Mouse (Mus musculus) embryonic facial prominence, embryonic 14.5 days (tissue): Measurements from ENCODE around the gene Crygb. TPM values are rescaled to one million over a fixed set of nuclear protein-coding genes. Genes with fewer than 3 reads are reported as not detected.
A peak's percentile ranks its signal among the peaks of the same experiment; 100 is the strongest.
"Not testable (repeated sequence)": the region's sequence is repeated elsewhere in the genome, so short reads cannot be mapped to it uniquely, and the experiment has no call there.

Experiments
- ATAC-seq: fragments of 200-750 bp; cut with Nextera tagmentation; 2 replicates; pipeline ENCODE4 v1.8.0; 2017; ENCODE audit warnings: low read depth, moderate number of reproducible peaks, moderate TSS enrichment
- DNase-seq: peaks from one replicate; pipeline ENCODE4 v3.0.0-alpha.2; 2015; ENCODE audit warnings: low spot score
- H3K27ac ChIP-seq: fragments of 300-500 bp; sonication (generic); replicated peaks from 2 replicates; pipeline ENCODE4 v1.5.1; 2014; ENCODE audit warnings: low read depth, mild to moderate bottlenecking, low read length, moderate library complexity
- H3K27me3 ChIP-seq: fragments of 300-500 bp; sonication (generic); replicated peaks from 2 replicates; pipeline ENCODE4 v1.6.1; 2014; ENCODE audit warnings: low read length; ENCODE audit not compliant: control insufficient read depth, insufficient read depth
- H3K36me3 ChIP-seq: fragments of 300-500 bp; sonication (generic); 2 replicates; pipeline ENCODE4 v1.6.1; 2014; ENCODE audit warnings: low read length, mixed read lengths; ENCODE audit not compliant: control insufficient read depth, insufficient read depth
- H3K4me1 ChIP-seq: fragments of 300-500 bp; sonication (generic); 2 replicates; pipeline ENCODE4 v1.6.1; 2014; ENCODE audit warnings: antibody characterized with exemption, low read length; ENCODE audit not compliant: control insufficient read depth, insufficient read depth
- H3K4me2 ChIP-seq: fragments of 300-500 bp; sonication (generic); 2 replicates; pipeline ENCODE4 v1.6.1; 2014; ENCODE audit warnings: low read depth, mild to moderate bottlenecking, low read length, moderate library complexity, mixed read lengths
- H3K4me3 ChIP-seq: fragments of 300-500 bp; sonication (generic); 2 replicates; pipeline ENCODE4 v1.5.1; 2014; ENCODE audit warnings: low read depth, mild to moderate bottlenecking, low read length
- H3K9ac ChIP-seq: fragments of 300-500 bp; sonication (generic); 2 replicates; pipeline ENCODE4 v1.6.1; 2014; ENCODE audit warnings: low read depth, mild to moderate bottlenecking, low read length, moderate library complexity, mixed read lengths
- H3K9me3 ChIP-seq: fragments of 300-500 bp; sonication (generic); 2 replicates; pipeline ENCODE4 v1.6.1; 2016; ENCODE audit warnings: low read length; ENCODE audit not compliant: control insufficient read depth
- WGBS: fragments of 180-500 bp; shearing (Covaris S2); extraction: QIAGEN DNeasy Blood & Tissue Kit; methylation state at CpG from one replicate; pipeline ENCODE4 v1.1.7; 2014; 5-methylcytosine and 5-hydroxymethylcytosine counted together
- polyA plus RNA-seq: library from polyadenylated mRNA; unstranded; fragments of >200 nt; fragmentation: Nextera tagmentation; extraction: Ambion mirVana; gene quantifications from 2 replicates; pipeline ENCODE4 v1.2.1, GENCODE M21; 2014

The Crygb gene
- polyA plus RNA-seq, 1 experiment from 2014 or later, result not detected

GRCm38 (mm10) chr1:65050952-65051351, 31.1 kb downstream of the Crygb start, which contains the start of gene Cryge:
Gene Cryge (minus strand): TSS chr1:65051149.
- H3K36me3 ChIP-seq, H3K4me1 ChIP-seq, H3K9ac ChIP-seq, DNase-seq, H3K27ac ChIP-seq, H3K9me3 ChIP-seq, H3K4me3 ChIP-seq, H3K4me2 ChIP-seq, ATAC-seq, H3K27me3 ChIP-seq: not testable (repeated sequence)
- WGBS, result 70% methylated on average over 8 of the region's 12 CpGs

DNA sequence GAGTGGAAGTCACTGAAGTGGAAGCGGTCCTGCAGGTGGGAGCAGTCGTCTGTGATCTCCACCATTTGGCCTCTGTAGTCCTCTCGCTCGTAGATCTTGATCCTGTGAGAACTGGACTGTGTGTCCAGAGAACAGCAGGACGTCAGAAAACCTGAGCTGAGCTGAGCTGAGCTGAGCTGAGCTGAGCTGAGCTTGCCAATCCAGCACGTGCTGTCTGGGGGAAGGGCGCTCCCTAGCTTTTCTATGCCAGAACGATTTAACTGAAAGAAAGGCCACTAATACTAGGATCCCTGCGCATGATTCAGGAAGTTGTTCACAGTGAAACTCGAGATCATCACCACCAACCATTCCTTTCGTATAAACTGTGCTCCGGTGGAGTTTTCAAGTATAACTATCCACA, 33.3 kb downstream of the Crygb start:
- no peak overlapping the region for H3K4me3 ChIP-seq
- no peaks in the 10 kb centered on the region for H3K36me3 ChIP-seq
- H3K4me2 ChIP-seq, result no peak overlapping the region
- ATAC-seq, result peak; percentile 79
- no peak overlapping the region for H3K27ac ChIP-seq
- WGBS, result 34% methylated on average over 12 of the region's 12 CpGs
- no peaks in the 10 kb centered on the region for H3K27me3 ChIP-seq
- no peak overlapping the region for H3K9ac ChIP-seq
- DNase-seq, result peak; percentile 62
- no peaks in the 10 kb centered on the region for H3K9me3 ChIP-seq
- H3K4me1 ChIP-seq, result no peaks in the 10 kb centered on the region

DNA sequence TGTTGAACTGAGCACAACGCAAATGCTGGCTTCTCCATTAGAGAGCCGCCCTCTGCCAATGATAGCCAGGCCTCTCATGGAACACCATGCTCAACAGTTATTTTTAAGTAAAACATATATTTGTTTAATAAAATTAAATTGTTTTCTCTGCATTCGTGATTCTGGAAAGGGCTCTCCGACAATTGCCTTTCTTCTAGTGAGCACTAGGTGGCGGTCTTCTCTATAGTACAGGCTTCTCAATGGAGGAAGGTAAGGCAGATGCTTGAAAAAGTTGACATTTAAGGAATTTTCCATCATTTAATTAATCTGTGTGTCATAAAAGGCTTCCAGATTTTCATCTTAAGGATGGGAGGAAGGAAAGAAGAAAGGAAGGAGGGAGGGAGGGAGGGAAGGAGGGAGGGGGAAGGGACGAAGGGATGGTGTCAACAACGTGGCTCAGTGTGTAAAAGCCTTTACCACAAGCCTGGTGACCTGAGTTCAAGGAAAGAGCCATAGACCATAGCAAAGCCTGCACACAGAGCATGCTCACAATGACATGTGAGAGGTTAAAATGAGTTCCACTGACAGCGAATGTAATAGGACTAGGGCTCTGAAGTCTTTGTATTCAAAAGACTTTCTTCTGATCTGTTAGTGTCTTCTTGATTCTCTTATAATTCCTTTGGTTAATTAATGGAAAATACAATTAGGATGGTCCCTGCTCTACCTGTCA, 35.5 kb downstream of the Crygb start:
- H3K9ac ChIP-seq, result no peak overlapping the region
- H3K27ac ChIP-seq, result no peak overlapping the region
- 40% methylated on average over 8 of the region's 8 CpGs for WGBS
- no peaks in the 10 kb centered on the region for H3K36me3 ChIP-seq
- H3K4me1 ChIP-seq, result no peaks in the 10 kb centered on the region
- H3K9me3 ChIP-seq, result no peaks in the 10 kb centered on the region
- H3K4me3 ChIP-seq, result no peak overlapping the region
- DNase-seq (peak; percentile 48), ATAC-seq (no peak)
- H3K27me3 ChIP-seq, result no peaks in the 10 kb centered on the region
- peak overlapping the region; percentile 10; the same call in 1 of the 2 replicates for H3K4me2 ChIP-seq

- Histone ChIP-seq H3K9me3 (no peaks in the 10 kb centered on the region), H3K36me3 (no peaks in the 10 kb centered on the region), H3K4me3 (no peak overlapping the region), H3K27me3 (no peaks in the 10 kb centered on the region), H3K4me2 (no peak overlapping the region), H3K4me1 (no peaks in the 10 kb centered on the region), H3K9ac (no peak overlapping the region), H3K27ac (no peak overlapping the region)
- DNase-seq (no peak), ATAC-seq (no peak)
- WGBS, result 85% methylated on average over 2 of the region's 2 CpGs
Measured at GRCm38 (mm10) chr1:65043433-65043832, 38.7 kb downstream of the Crygb start.

- H3K4me1 ChIP-seq, result no peaks in the 10 kb centered on the region
- no peaks in the 10 kb centered on the region for H3K36me3 ChIP-seq
- H3K27me3 ChIP-seq, result no peaks in the 10 kb centered on the region
- no peak overlapping the region for H3K9ac ChIP-seq
- no peak overlapping the region for H3K27ac ChIP-seq
- 88% methylated on average over 3 of the region's 3 CpGs for WGBS
- no peak overlapping the region for H3K4me2 ChIP-seq
- DNase-seq, result no peak
- no peak for ATAC-seq
- H3K4me3 ChIP-seq, result no peak overlapping the region
- H3K9me3 ChIP-seq, result no peaks in the 10 kb centered on the region
Measured at GRCm38 (mm10) chr1:65041837-65042236, 40.3 kb downstream of the Crygb start.

- Histone ChIP-seq H3K4me2 (no peak overlapping the region), H3K4me3 (no peak overlapping the region), H3K4me1 (no peaks in the 10 kb centered on the region), H3K9me3 (no peaks in the 10 kb centered on the region), H3K9ac (no peak overlapping the region), H3K36me3 (no peaks in the 10 kb centered on the region), H3K27me3 (no peaks in the 10 kb centered on the region), H3K27ac (no peak overlapping the region)
- no peak for ATAC-seq
- 70% methylated on average over 6 of the region's 6 CpGs for WGBS
- no peak for DNase-seq
Measured at GRCm38 (mm10) chr1:65040806-65041205, 41.3 kb downstream of the Crygb start.

DNA sequence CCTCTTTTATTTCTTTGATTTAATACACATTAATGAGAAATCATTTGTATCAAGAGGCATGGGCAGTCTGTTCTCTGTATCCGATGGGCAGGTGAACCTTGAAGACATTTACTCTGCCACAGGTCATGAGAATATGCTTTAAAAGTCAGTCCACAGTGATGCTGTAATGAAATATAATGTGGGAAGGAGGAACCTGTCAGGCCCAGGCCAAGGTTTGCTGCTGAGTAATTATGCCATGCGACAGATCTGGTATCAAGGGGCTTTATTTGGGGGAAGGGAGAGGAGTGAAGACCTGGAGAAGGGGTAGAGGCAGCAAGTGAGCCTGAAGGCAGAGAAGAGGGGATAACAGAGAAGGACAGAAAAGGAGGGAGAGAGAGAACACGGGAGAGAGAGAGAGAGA, 42.4 kb downstream of the Crygb start:
- Histone ChIP-seq H3K4me3 (no peak overlapping the region), H3K4me1 (no peaks in the 10 kb centered on the region), H3K4me2 (no peak overlapping the region), H3K9ac (no peak overlapping the region), H3K27me3 (no peaks in the 10 kb centered on the region), H3K27ac (no peak overlapping the region), H3K9me3 (no peaks in the 10 kb centered on the region), H3K36me3 (no peaks in the 10 kb centered on the region)
- DNase-seq, result no peak
- ATAC-seq, result no peak
- WGBS, result 69% methylated on average over 3 of the region's 3 CpGs

DNA sequence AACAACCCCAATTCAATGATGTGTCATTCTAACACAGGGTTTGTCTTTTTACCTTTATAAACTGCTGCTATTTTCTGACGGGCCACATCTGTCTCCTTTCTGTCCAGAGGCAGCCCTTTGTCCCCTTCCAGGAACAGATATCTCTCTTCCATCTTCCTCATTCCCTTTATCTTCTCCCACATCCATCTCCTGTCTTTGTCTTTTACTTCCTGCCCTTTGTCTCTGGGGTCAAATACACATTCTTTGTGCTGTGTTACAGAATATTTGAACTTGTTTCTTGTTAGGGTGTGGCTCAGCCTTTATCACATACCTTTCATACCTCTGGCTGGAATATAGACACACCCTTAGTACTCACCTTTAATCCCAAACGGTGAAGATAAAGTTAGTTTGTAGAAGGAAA, 44.5 kb downstream of the Crygb start:
- Histone ChIP-seq H3K27me3 (no peaks in the 10 kb centered on the region), H3K36me3 (no peaks in the 10 kb centered on the region), H3K4me2 (no peak overlapping the region), H3K4me1 (no peaks in the 10 kb centered on the region), H3K9ac (no peak overlapping the region), H3K4me3 (no peak overlapping the region), H3K27ac (no peak overlapping the region), H3K9me3 (no peaks in the 10 kb centered on the region)
- no peak for DNase-seq
- ATAC-seq, result no peak
- 75% methylated on average over 2 of the region's 2 CpGs for WGBS

DNA sequence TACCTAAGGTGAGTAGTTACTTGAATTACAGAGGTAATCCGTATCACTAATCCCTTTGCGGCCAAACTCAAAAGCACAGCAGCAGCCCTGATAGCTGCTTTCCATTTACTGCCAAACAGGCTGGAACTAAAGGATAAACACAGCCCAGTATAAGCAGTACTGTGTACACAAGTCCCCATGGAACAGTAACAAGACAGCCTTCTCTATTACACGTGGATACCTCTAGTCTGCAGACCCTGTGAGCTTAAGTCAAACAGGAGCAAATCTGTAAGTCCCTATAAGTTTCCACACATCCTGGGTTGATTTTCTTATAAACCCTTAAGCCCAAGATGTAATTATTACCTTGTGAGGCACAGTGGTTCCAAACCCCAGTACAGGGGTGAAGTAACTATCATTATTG, 46.6 kb downstream of the Crygb start:
- Histone ChIP-seq H3K27ac (no peak overlapping the region), H3K4me1 (no peaks in the 10 kb centered on the region), H3K36me3 (no peaks in the 10 kb centered on the region), H3K9ac (no peak overlapping the region), H3K27me3 (no peaks in the 10 kb centered on the region), H3K9me3 (no peaks in the 10 kb centered on the region), H3K4me2 (peak overlapping the region; percentile 15; the same call in 1 of the 2 replicates), H3K4me3 (no peak overlapping the region)
- ATAC-seq, result peak; percentile 74; the same call in 1 of the 2 replicates
- 20% methylated on average over 3 of the region's 3 CpGs for WGBS
- DNase-seq, result peak; percentile 31
